Mouse (Mus musculus) testis, adult 2 months (tissue): ENCODE data around the gene Pla2r1.

ENCODE experiments used
- CTCF ChIP-seq: fragments of 200-500 bp; IDR thresholded peaks from 2 replicates; pipeline ENCODE4 v1.5.1; 2012; ENCODE audit warnings: low read depth, mild to moderate bottlenecking, inconsistent platforms, low read length, moderate library complexity; ENCODE audit not compliant: control insufficient read depth, insufficient read depth, insufficient replicate concordance
- POLR2A ChIP-seq: fragments of 200-500 bp; IDR thresholded peaks from 2 replicates; pipeline ENCODE4 v1.6.1; 2012; ENCODE audit warnings: low read depth, mild to moderate bottlenecking, inconsistent platforms, low read length, moderate library complexity; ENCODE audit not compliant: control insufficient read depth

DNA sequence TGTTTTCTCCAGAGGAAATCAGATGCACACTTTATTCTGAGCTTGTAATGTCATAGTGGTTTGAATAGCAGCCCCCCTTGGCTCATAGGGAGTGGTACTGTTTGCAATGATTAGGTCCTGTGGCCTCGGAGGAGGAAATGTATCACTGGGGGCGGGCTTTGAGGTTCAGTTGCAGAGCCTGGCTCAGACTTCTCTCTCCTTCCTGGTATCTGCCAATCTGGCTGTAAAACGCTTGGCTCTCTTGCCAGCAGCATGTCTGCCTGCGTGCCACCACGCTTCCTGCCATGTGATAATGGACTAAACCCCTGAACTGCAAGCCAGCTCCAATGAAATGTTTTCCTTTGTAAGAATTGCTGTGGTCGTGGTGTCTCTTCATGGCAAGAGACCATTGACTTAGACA, 103.4 kb downstream of the Pla2r1 start:
- TF ChIP-seq POLR2A (no peak), CTCF (no peak)
